Mouse (Mus musculus) kidney, postnatal 0 days (tissue): Measurements from ENCODE around the gene Sec24b. TPM values are rescaled to one million over a fixed set of nuclear protein-coding genes. Genes with fewer than 3 reads are reported as not detected.

Experiments used
- ATAC-seq: fragments of 200-750 bp; cut with Nextera tagmentation; replicated peaks from 2 replicates; pipeline ENCODE4 v1.8.0; 2017; ENCODE audit warnings: low read depth, moderate number of reproducible peaks, moderate TSS enrichment, moderate library complexity; ENCODE audit not compliant: low FRiP score
- DNase-seq: peaks from one replicate; pipeline ENCODE4 v3.0.0-alpha.2; 2016; ENCODE audit warnings: low spot score
- H3K27ac ChIP-seq: fragments of 300-500 bp; sonication (generic); 2 replicates; pipeline ENCODE4 v1.5.1; 2014; ENCODE audit warnings: mild to moderate bottlenecking
- H3K27me3 ChIP-seq: fragments of 300-500 bp; sonication (generic); 2 replicates; pipeline ENCODE4 v1.6.1; 2014; ENCODE audit warnings: low read length, mixed read lengths; ENCODE audit not compliant: insufficient read depth
- H3K36me3 ChIP-seq: fragments of 300-500 bp; sonication (generic); 2 replicates; pipeline ENCODE4 v1.6.1; 2014; ENCODE audit warnings: low read length, mixed read lengths; ENCODE audit not compliant: insufficient read depth
- H3K4me1 ChIP-seq: fragments of 300-500 bp; sonication (generic); replicated peaks from 2 replicates; pipeline ENCODE4 v1.6.1; 2014; ENCODE audit warnings: antibody characterized with exemption, low read length, mixed read lengths; ENCODE audit not compliant: insufficient read depth
- H3K4me2 ChIP-seq: fragments of 300-500 bp; sonication (generic); 2 replicates; pipeline ENCODE4 v1.6.1; 2014; ENCODE audit warnings: mild to moderate bottlenecking, low read length, moderate library complexity, mixed read lengths
- H3K4me3 ChIP-seq: fragments of 300-500 bp; sonication (generic); replicated peaks from 2 replicates; pipeline ENCODE4 v1.5.1; 2014; ENCODE audit warnings: low read depth, low read length
- H3K9ac ChIP-seq: fragments of 300-500 bp; sonication (generic); 2 replicates; pipeline ENCODE4 v1.6.1; 2014; ENCODE audit warnings: low read depth, low read length
- H3K9me3 ChIP-seq: fragments of 300-500 bp; sonication (generic); replicated peaks from 2 replicates; pipeline ENCODE4 v1.6.1; 2016; ENCODE audit warnings: low read length, inconsistent platforms, mixed read lengths
- CTCF ChIP-seq: IDR thresholded peaks from 2 replicates; pipeline ENCODE4 v1.5.1; 2016; ENCODE audit warnings: antibody characterized with exemption, low read depth, mild to moderate bottlenecking, moderate library complexity
- WGBS: fragments of 180-500 bp; shearing (Covaris S2); extraction: QIAGEN DNeasy Blood & Tissue Kit; methylation state at CpG from one replicate; pipeline ENCODE4 v1.1.7; 2014; 5-methylcytosine and 5-hydroxymethylcytosine counted together
- polyA plus RNA-seq: library from polyadenylated mRNA; unstranded; fragments of >200 nt; fragmentation: Nextera tagmentation; extraction: Ambion mirVana; gene quantifications from 2 replicates; pipeline ENCODE4 v1.2.1, GENCODE M21; 2015

Sec24b gene
- polyA plus RNA-seq, 1 experiment from 2014 or later, result 21.5 TPM

GRCm38 (mm10) chr3:130088654-130089053, 27.3 kb upstream of the Sec24b start:
- no peaks in the 10 kb centered on the region for H3K36me3 ChIP-seq

GRCm38 (mm10) chr3:130087466-130087865, 26.1 kb upstream of the Sec24b start:
- Histone ChIP-seq H3K27ac (no peak overlapping the region), H3K4me1 (no peaks in the 10 kb centered on the region), H3K9ac (no peak overlapping the region), H3K36me3 (no peaks in the 10 kb centered on the region), H3K4me3 (no peak overlapping the region), H3K4me2 (no peak overlapping the region), H3K9me3 (no peaks in the 10 kb centered on the region), H3K27me3 (no peaks in the 10 kb centered on the region)
- TF ChIP-seq CTCF, result no peak
- no peak for ATAC-seq
- DNase-seq, result no peak
- WGBS, result 73% methylated on average over 9 of the region's 9 CpGs

More at GRCm38 (mm10) chr3:130088654-130089053, 27.3 kb upstream of the Sec24b start:
- Histone ChIP-seq H3K9me3 (no peaks in the 10 kb centered on the region), H3K9ac (no peak overlapping the region), H3K4me1 (no peaks in the 10 kb centered on the region), H3K27ac (no peak overlapping the region), H3K4me2 (no peak overlapping the region), H3K27me3 (no peaks in the 10 kb centered on the region), H3K4me3 (no peak overlapping the region)
- no peak for DNase-seq
- no peak for TF ChIP-seq CTCF
- no peak for ATAC-seq
- 88% methylated on average over 9 of the region's 9 CpGs for WGBS

GRCm38 (mm10) chr3:130086372-130087080, 25.2 kb upstream of the Sec24b start:
- no peak overlapping the region for H3K4me2 ChIP-seq
- no peaks in the 10 kb centered on the region for H3K9me3 ChIP-seq
- no peaks in the 10 kb centered on the region for H3K27me3 ChIP-seq
- no peak overlapping the region for H3K27ac ChIP-seq
- H3K9ac ChIP-seq, result no peak overlapping the region
- H3K4me1 ChIP-seq, result no peaks in the 10 kb centered on the region
- no peaks in the 10 kb centered on the region for H3K36me3 ChIP-seq
- DNase-seq, result peak; percentile 51
- WGBS, result 54% methylated on average over 13 of the region's 13 CpGs
- H3K4me3 ChIP-seq, result no peak overlapping the region
- TF ChIP-seq CTCF, result no peak
- ATAC-seq, result no peak

- H3K27me3 ChIP-seq, result no peaks in the 10 kb centered on the region
- H3K36me3 ChIP-seq, result no peaks in the 10 kb centered on the region
- H3K4me2 ChIP-seq, result no peak overlapping the region
- no peak for ATAC-seq
- no peak overlapping the region for H3K27ac ChIP-seq
- no peak overlapping the region for H3K9ac ChIP-seq
- no peaks in the 10 kb centered on the region for H3K4me1 ChIP-seq
- DNase-seq, result no peak
- 53% methylated on average over 2 of the region's 2 CpGs for WGBS
- no peaks in the 10 kb centered on the region for H3K9me3 ChIP-seq
- no peak for TF ChIP-seq CTCF
- no peak overlapping the region for H3K4me3 ChIP-seq
Measured at GRCm38 (mm10) chr3:130083312-130083711, 22.0 kb upstream of the Sec24b start.

- no peak overlapping the region for H3K4me3 ChIP-seq
- H3K9ac ChIP-seq, result no peak overlapping the region
- no peaks in the 10 kb centered on the region for H3K27me3 ChIP-seq
- no peaks in the 10 kb centered on the region for H3K36me3 ChIP-seq
- no peak for ATAC-seq
- no peaks in the 10 kb centered on the region for H3K4me1 ChIP-seq
- TF ChIP-seq CTCF, result no peak
- H3K27ac ChIP-seq, result no peak overlapping the region
- WGBS, result 86% methylated on average over 6 of the region's 6 CpGs
- DNase-seq, result no peak
- H3K9me3 ChIP-seq, result no peaks in the 10 kb centered on the region
- H3K4me2 ChIP-seq, result no peak overlapping the region
Measured at GRCm38 (mm10) chr3:130080666-130081065, 19.3 kb upstream of the Sec24b start.

GRCm38 (mm10) chr3:130079794-130080193, 18.4 kb upstream of the Sec24b start:
- ATAC-seq (no peak), DNase-seq (peak; percentile 91)
- no peaks in the 10 kb centered on the region for H3K36me3 ChIP-seq
- H3K27ac ChIP-seq, result no peak overlapping the region
- no peaks in the 10 kb centered on the region for H3K4me1 ChIP-seq
- no peaks in the 10 kb centered on the region for H3K27me3 ChIP-seq
- WGBS, result 4% methylated on average over 1 of the region's 1 CpGs
- H3K4me3 ChIP-seq, result no peak overlapping the region
- TF ChIP-seq CTCF, result peak; percentile 92
- no peak overlapping the region for H3K4me2 ChIP-seq
- H3K9me3 ChIP-seq, result no peaks in the 10 kb centered on the region
- H3K9ac ChIP-seq, result no peak overlapping the region

- no peak overlapping the region for H3K9ac ChIP-seq
- H3K9me3 ChIP-seq, result no peaks in the 10 kb centered on the region
- TF ChIP-seq CTCF, result no peak
- H3K4me1 ChIP-seq, result no peaks in the 10 kb centered on the region
- H3K27me3 ChIP-seq, result no peaks in the 10 kb centered on the region
- H3K36me3 ChIP-seq, result no peaks in the 10 kb centered on the region
- 85% methylated on average over 9 of the region's 9 CpGs for WGBS
- H3K4me3 ChIP-seq, result no peak overlapping the region
- no peak overlapping the region for H3K27ac ChIP-seq
- DNase-seq (no peak), ATAC-seq (no peak)
- no peak overlapping the region for H3K4me2 ChIP-seq
Measured at GRCm38 (mm10) chr3:130077291-130077690, 15.9 kb upstream of the Sec24b start.
